In the genomic region with DNA sequence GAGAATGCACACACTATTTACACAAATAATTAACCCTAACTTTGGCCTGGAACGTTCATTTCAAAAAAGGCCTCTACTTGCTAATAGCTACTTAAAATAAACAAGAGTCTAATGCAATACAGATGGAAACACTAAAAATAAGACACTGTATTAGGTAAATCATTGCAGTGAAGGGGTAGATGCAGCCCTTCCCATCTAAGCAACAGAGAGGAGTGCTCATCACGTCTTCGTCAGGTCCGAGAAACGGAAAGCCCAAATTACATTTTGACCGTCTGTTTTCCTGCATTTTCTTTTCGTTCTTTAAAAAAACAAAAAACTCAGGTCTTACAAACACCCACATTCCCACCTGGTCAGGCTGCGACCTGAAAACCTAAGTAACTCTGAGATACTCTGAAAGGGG, we compare ENCODE assay signal across 8 mouse cellular contexts. TPM values are rescaled to one million over a fixed set of nuclear protein-coding genes. Genes with fewer than 3 reads are reported as not detected.
DNase-seq lines count a peak whose midpoint lies in the region; ATAC-seq and TF ChIP-seq lines count a peak whose summit lies in the region.

No protein-coding gene starts in this region.

- H3K27me3 ChIP-seq in erythroblast, embryonic 14.5 days (ENCODE audit: control insufficient read depth): peaks cover 5% of the 10 kb centered on the region
- H3K27me3 ChIP-seq in testis, adult 2 months (ENCODE audit: control insufficient read depth, insufficient read depth, low read length): no peaks in the 10 kb centered on the region
- H3K27me3 ChIP-seq in liver, embryonic 11.5 days (replicated peaks; ENCODE audit: control insufficient read depth, insufficient read depth, low read length): no peaks in the 10 kb centered on the region

- peak overlapping the region; percentile 95 for H3K4me2 ChIP-seq in liver, embryonic 11.5 days

- no peak for DNase-seq in testis, postnatal 14 days (ENCODE audit: low spot score)
- DNase-seq in liver, embryonic 11.5 days (ENCODE audit: low spot score): no peak
- no peak for DNase-seq in thymus, adult 18-20 months
- no peak for DNase-seq in adrenal gland, postnatal 14 days

- 14% methylated on average over 8 of the region's 8 CpGs for WGBS in liver, embryonic 11.5 days

- H3K27ac ChIP-seq in testis, adult 2 months (ENCODE audit: control insufficient read depth, insufficient read depth, low read depth, low read length): peak overlapping the region; percentile 92
- H3K27ac ChIP-seq in liver, embryonic 11.5 days (ENCODE audit: low read depth, low read length): no peak overlapping the region

- H3K9me3 ChIP-seq in erythroblast, embryonic 14.5 days (ENCODE audit: control insufficient read depth, low read length): no peaks in the 10 kb centered on the region
- no peaks in the 10 kb centered on the region for H3K9me3 ChIP-seq in liver, embryonic 11.5 days (ENCODE audit: control insufficient read depth, low read length)

- peaks cover 3% of the 10 kb centered on the region for H3K36me3 ChIP-seq in erythroblast, embryonic 14.5 days (ENCODE audit: control insufficient read depth)
- no peaks in the 10 kb centered on the region for H3K36me3 ChIP-seq in testis, adult 2 months (ENCODE audit: control insufficient read depth, insufficient read depth, low read length)
- H3K36me3 ChIP-seq in liver, embryonic 11.5 days (ENCODE audit: control insufficient read depth, insufficient read depth, low read length): no peaks in the 10 kb centered on the region

- no peak for TF ChIP-seq CTCF in testis, adult 2 months (IDR thresholded peaks at IDR 0.05; ENCODE audit: control insufficient read depth, insufficient read depth, insufficient replicate concordance, low read depth, low read length)

- H3K4me3 ChIP-seq in erythroblast, embryonic 14.5 days (replicated peaks): peak overlapping the region; percentile 95
- H3K4me3 ChIP-seq in testis, adult 2 months (ENCODE audit: control insufficient read depth, low read depth, low read length): peak overlapping the region; percentile 87
- H3K4me3 ChIP-seq in liver, embryonic 11.5 days (ENCODE audit: low read depth, low read length): peak overlapping the region; percentile 79

- peak overlapping the region; percentile 82 for H3K9ac ChIP-seq in liver, embryonic 11.5 days (ENCODE audit: low read depth, low read length)

- no peak for TF ChIP-seq POLR2A in testis, adult 2 months (IDR thresholded peaks at IDR 0.05; ENCODE audit: control insufficient read depth, low read depth, low read length)

- ATAC-seq in erythroblast, adult 5-6 weeks (replicated peaks; ENCODE audit: low FRiP score, poor library complexity, severe bottlenecking): no peak
- no peak for ATAC-seq in liver, embryonic 11.5 days (replicated peaks; ENCODE audit: low FRiP score)
- no peak for ATAC-seq in frontal cortex, adult (ENCODE audit: low TSS enrichment)

- peaks cover 45% of the 10 kb centered on the region for H3K4me1 ChIP-seq in erythroblast, embryonic 14.5 days (ENCODE audit: control insufficient read depth)
- peaks cover 9% of the 10 kb centered on the region; the same call in 1 of the 2 replicates for H3K4me1 ChIP-seq in testis, adult 2 months (ENCODE audit: control insufficient read depth, insufficient read depth, low read length)
- H3K4me1 ChIP-seq in liver, embryonic 11.5 days (replicated peaks; ENCODE audit: control insufficient read depth, insufficient read depth, low read length): 0 out of 2 replicates have a peak, but pooled peaks cover 2% of the 10 kb centered on the region

RNA-seq across cellular contexts. Expression of gene Vps13a, which starts 0.9 kb away (rescaled TPM):
- polyA plus RNA-seq in erythroblast, embryonic 14.5 days (2012): 0.20 and 0.27 TPM in 2 replicates
- 21.9 and 32.7 TPM in 2 replicates for total RNA-seq in erythroblast, adult 5-6 weeks (2015; ENCODE audit: low replicate concordance)
- 15.7 and 33.7 TPM in 2 replicates for total RNA-seq in erythroblast, adult 5-6 weeks (2017; ENCODE audit: low replicate concordance)
- polyA plus RNA-seq in testis, adult 2 months (2012; rRNA removed): 18.2 and 23.4 TPM in 2 replicates
- 14.1 and 19.4 TPM in 2 replicates for polyA plus RNA-seq in liver, embryonic 11.5 days (2014; fragmentation: Nextera tagmentation; extraction: Ambion mirVana)
- total RNA-seq in adrenal gland, postnatal 14 days (2021): 39.8 and 40.3 TPM in 2 replicates

Comparison
In these comparisons a context has a peak if more than half of its experiments do, and no peak if none do; other contexts are left out.
1. RNA of gene Vps13a, which starts 0.9 kb away (polyA plus RNA-seq): 18.2 to 23.4 TPM in testis, adult 2 months and 14.1 to 19.4 TPM in liver, embryonic 11.5 days; 0.20 to 0.27 TPM in erythroblast, embryonic 14.5 days; every median in the first group is over 10 times any median in the second.
2. Peak in every context shown above with its lines, with median percentiles within 50 percentile points of each other: H3K4me3 ChIP-seq.